Mouse (Mus musculus) lung, postnatal 0 days (tissue): ENCODE data around the gene Zfp385b.

Source experiments
- CTCF ChIP-seq: IDR thresholded peaks from 2 replicates; pipeline ENCODE4 v1.5.1; 2016; ENCODE audit warnings: antibody characterized with exemption, mild to moderate bottlenecking
- EP300 ChIP-seq: IDR thresholded peaks from 2 replicates; pipeline ENCODE4 v1.6.1; 2016; ENCODE audit warnings: antibody characterized with exemption, mild to moderate bottlenecking, control low read depth

DNA sequence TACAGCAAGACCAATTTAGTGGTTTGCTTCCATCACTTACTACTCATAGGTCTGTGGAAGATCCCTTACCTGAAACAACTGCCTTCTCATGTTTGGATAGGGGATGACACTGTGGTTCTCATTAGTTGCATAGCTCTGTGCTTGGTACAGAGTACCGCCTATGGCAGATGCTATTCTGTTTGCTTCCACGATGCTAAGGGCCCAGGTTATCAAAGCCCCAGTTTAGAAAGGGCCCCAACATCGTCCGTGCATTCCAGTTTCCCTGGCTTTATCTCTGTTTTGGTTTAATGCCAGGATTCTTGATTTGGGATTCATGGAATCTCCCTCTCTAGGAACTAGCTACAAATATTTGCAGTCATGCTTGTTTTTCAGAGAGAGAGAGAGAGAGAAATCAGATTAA, 292.6 kb downstream of the Zfp385b start:
- no peak for TF ChIP-seq CTCF
- TF ChIP-seq EP300, result no peak
